Comparison of ENCODE assay signal across 8 mouse cellular contexts in the genomic region with DNA sequence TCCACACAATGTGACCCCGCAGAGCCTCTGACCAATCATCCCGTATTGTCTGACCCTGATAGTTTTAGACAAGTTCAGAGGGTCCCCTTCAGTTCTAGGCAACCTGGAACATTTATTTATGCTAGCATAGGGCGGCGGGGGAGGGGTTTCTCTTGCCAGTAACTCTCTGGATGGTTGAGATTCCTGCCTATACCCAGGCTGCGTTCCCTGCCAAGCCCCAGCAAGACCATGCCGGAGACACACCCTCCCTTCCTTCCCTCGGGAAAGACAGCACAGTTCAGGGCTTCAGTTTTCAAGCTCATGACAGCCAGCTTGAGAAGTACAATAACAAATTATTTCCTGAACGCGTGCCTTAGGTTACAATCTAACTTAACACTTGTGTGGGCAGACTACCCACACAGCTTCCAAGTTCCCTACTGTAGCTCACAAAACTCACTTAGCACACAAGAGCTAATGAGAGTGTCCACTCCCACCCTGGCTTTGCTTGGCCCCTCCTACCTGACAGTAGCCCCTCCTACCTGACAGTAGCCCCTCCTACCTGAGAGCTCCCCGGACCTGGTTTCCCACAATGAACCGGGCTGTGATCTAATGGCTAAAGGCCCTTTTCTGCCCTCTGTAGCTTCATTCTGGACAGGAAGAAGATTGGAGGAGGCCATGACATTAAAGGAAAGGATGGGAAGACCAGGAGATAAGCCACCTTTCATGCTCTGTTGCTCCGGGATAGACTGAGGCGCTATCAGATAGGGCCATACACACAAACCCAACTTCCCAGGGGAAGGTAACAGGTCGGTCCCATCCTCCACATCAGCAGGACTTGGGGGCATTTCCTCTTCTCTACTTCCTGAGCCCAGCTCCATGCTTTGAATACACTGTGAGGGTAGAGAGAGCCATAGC. TPM values are rescaled to one million over a fixed set of nuclear protein-coding genes. Genes with fewer than 3 reads are reported as not detected.
A peak's percentile ranks its signal among the peaks of the same experiment; 100 is the strongest.
DNase-seq lines count a peak whose midpoint lies in the region; ATAC-seq and TF ChIP-seq lines count a peak whose summit lies in the region.

No protein-coding gene starts in this region.

- no peak for DNase-seq in left cerebral cortex, adult 2 months (ENCODE audit: extremely low spot score in 1 of 2, low spot score in 2 of 2)
- no peak for DNase-seq in left cerebral cortex, postnatal 14 days (ENCODE audit: low spot score in 2 of 2)
- peak; percentile 51 for DNase-seq in embryonic facial prominence, embryonic 10.5 days (ENCODE audit: low spot score)
- peak; percentile 47 for DNase-seq in limb, embryonic 14.5 days (ENCODE audit: low spot score)
- no peak for DNase-seq in adipocyte (ENCODE audit: low spot score)

- H3K27me3 ChIP-seq in embryonic facial prominence, embryonic 10.5 days (replicated peaks; ENCODE audit: low read depth, poor library complexity, severe bottlenecking): no peaks in the 10 kb centered on the region
- H3K27me3 ChIP-seq in hindbrain, embryonic 13.5 days: no peaks in the 10 kb centered on the region
- no peaks in the 10 kb centered on the region for H3K27me3 ChIP-seq in limb, embryonic 14.5 days (ENCODE audit: control insufficient read depth, insufficient read depth, low read length)
- H3K27me3 ChIP-seq in midbrain, embryonic 15.5 days (replicated peaks): no peaks in the 10 kb centered on the region

- TF ChIP-seq CTCF in left cerebral cortex, adult 2 months (IDR thresholded peaks at IDR 0.05): no peak

- no peak for TF ChIP-seq POLR2A in limb, embryonic 14.5 days (IDR thresholded peaks at IDR 0.05; ENCODE audit: borderline replicate concordance, extremely low read depth, insufficient read depth, insufficient read length)

- H3K36me3 ChIP-seq in embryonic facial prominence, embryonic 10.5 days (replicated peaks): no peaks in the 10 kb centered on the region; the same call in 1 of the 2 replicates
- peaks cover 31% of the 10 kb centered on the region for H3K36me3 ChIP-seq in hindbrain, embryonic 13.5 days
- H3K36me3 ChIP-seq in limb, embryonic 14.5 days (ENCODE audit: control insufficient read depth, insufficient read depth, low read length): peaks cover 1% of the 10 kb centered on the region; the same call in 1 of the 2 replicates
- peaks cover 1% of the 10 kb centered on the region; the same call in 1 of the 2 replicates for H3K36me3 ChIP-seq in midbrain, embryonic 15.5 days (replicated peaks)

- H3K27ac ChIP-seq in left cerebral cortex, adult 2 months: peak overlapping the region; percentile 76
- peak overlapping the region; percentile 57 for H3K27ac ChIP-seq in embryonic facial prominence, embryonic 10.5 days (replicated peaks)
- H3K27ac ChIP-seq in hindbrain, embryonic 13.5 days: peak overlapping the region; percentile 55
- peak overlapping the region; percentile 44; the same call in 1 of the 2 replicates for H3K27ac ChIP-seq in limb, embryonic 14.5 days (replicated peaks; ENCODE audit: low read depth, low read length)
- H3K27ac ChIP-seq in midbrain, embryonic 15.5 days: peak overlapping the region; percentile 36; the same call in 1 of the 2 replicates

- intact Hi-C loops in left cerebral cortex, adult 2 months (cut with DNase I): no loop called here
- intact Hi-C loops in left cerebral cortex, postnatal 14 days (cut with DNase I): no loop called here

- H3K4me3 ChIP-seq in left cerebral cortex, adult 2 months: no peak overlapping the region
- no peak overlapping the region for H3K4me3 ChIP-seq in embryonic facial prominence, embryonic 10.5 days
- H3K4me3 ChIP-seq in hindbrain, embryonic 13.5 days: no peak overlapping the region
- H3K4me3 ChIP-seq in limb, embryonic 14.5 days (replicated peaks; ENCODE audit: low read length): no peak overlapping the region
- no peak overlapping the region for H3K4me3 ChIP-seq in midbrain, embryonic 15.5 days

- WGBS in embryonic facial prominence, embryonic 10.5 days: 67% methylated on average over 14 of the region's 14 CpGs
- WGBS in hindbrain, embryonic 13.5 days: 77% methylated on average over 14 of the region's 14 CpGs
- 41% methylated on average over 14 of the region's 14 CpGs for WGBS in limb, embryonic 14.5 days
- 73% methylated on average over 14 of the region's 14 CpGs for WGBS in midbrain, embryonic 15.5 days

- no peak for ATAC-seq in hindbrain, embryonic 13.5 days (ENCODE audit: low FRiP score)
- no peak for ATAC-seq in limb, embryonic 14.5 days (ENCODE audit: low FRiP score, low read depth)
- no peak for ATAC-seq in midbrain, embryonic 15.5 days (replicated peaks)
- ATAC-seq in monocyte, adult 5-6 weeks (replicated peaks; ENCODE audit: insufficient number of reproducible peaks, low FRiP score, low TSS enrichment, poor library complexity, severe bottlenecking): no peak

- no peak overlapping the region for H3K9ac ChIP-seq in hindbrain, embryonic 13.5 days
- H3K9ac ChIP-seq in limb, embryonic 14.5 days (ENCODE audit: low read depth, low read length, severe bottlenecking): no peak overlapping the region
- H3K9ac ChIP-seq in midbrain, embryonic 15.5 days: no peak overlapping the region

- peaks cover 48% of the 10 kb centered on the region for H3K4me1 ChIP-seq in embryonic facial prominence, embryonic 10.5 days
- H3K4me1 ChIP-seq in hindbrain, embryonic 13.5 days (replicated peaks): peaks cover 4% of the 10 kb centered on the region; the same call in 1 of the 2 replicates
- peaks cover 32% of the 10 kb centered on the region for H3K4me1 ChIP-seq in limb, embryonic 14.5 days (ENCODE audit: control insufficient read depth, insufficient read depth, low read length)
- H3K4me1 ChIP-seq in midbrain, embryonic 15.5 days: 0 out of 2 replicates have a peak, but pooled peaks cover 2% of the 10 kb centered on the region

- H3K9me3 ChIP-seq in embryonic facial prominence, embryonic 10.5 days: no peaks in the 10 kb centered on the region
- no peaks in the 10 kb centered on the region for H3K9me3 ChIP-seq in hindbrain, embryonic 13.5 days
- H3K9me3 ChIP-seq in limb, embryonic 14.5 days (ENCODE audit: control insufficient read depth, low read length): no peaks in the 10 kb centered on the region
- no peaks in the 10 kb centered on the region for H3K9me3 ChIP-seq in midbrain, embryonic 15.5 days

- H3K4me2 ChIP-seq in hindbrain, embryonic 13.5 days: no peak overlapping the region
- H3K4me2 ChIP-seq in limb, embryonic 14.5 days (replicated peaks; ENCODE audit: low read depth, low read length, severe bottlenecking): no peak overlapping the region
- no peak overlapping the region for H3K4me2 ChIP-seq in midbrain, embryonic 15.5 days

RNA-seq across cellular contexts. Expression of a gene that starts 46.6 kb away (rescaled TPM):
- 10 to 100 TPM; 32.6 to 36.9 TPM for total RNA-seq in left cerebral cortex, adult 2 months (2021)
- total RNA-seq in left cerebral cortex, postnatal 14 days (2021): 10 to 100 TPM; 28.0 to 30.2 TPM
- 1.7 and 1.8 TPM in 2 replicates for polyA plus RNA-seq in embryonic facial prominence, embryonic 10.5 days (2016; fragmentation: Nextera tagmentation; extraction: Ambion mirVana)
- 11.5 and 11.7 TPM in 2 replicates for polyA plus RNA-seq in hindbrain, embryonic 13.5 days (2015; fragmentation: Nextera tagmentation; extraction: Ambion mirVana)
- 3.7 and 5.2 TPM in 2 replicates for polyA plus RNA-seq in limb, embryonic 14.5 days (2012; rRNA removed)
- polyA plus RNA-seq in limb, embryonic 14.5 days (2014; fragmentation: Nextera tagmentation; extraction: Ambion mirVana): 3.0 and 3.3 TPM in 2 replicates
- 12.7 and 14.2 TPM in 2 replicates for polyA plus RNA-seq in midbrain, embryonic 15.5 days (2015; fragmentation: Nextera tagmentation; extraction: Ambion mirVana)
- 0.19 to 0.29 TPM in 2 of 3 replicates, not detected in the other for total RNA-seq in monocyte, adult 5-6 weeks (2017)

Comparison
In these comparisons a context has a peak if more than half of its experiments do, and no peak if none do; other contexts are left out.
1. DNase-seq: peak in embryonic facial prominence, embryonic 10.5 days (single experiment) and limb, embryonic 14.5 days (single experiment); none in left cerebral cortex, adult 2 months (0 of 2), left cerebral cortex, postnatal 14 days (0 of 2) and adipocyte (single experiment).
2. Peak in every context shown above with its lines, with median percentiles within 50 percentile points of each other: H3K27ac ChIP-seq.